In the genomic region with DNA sequence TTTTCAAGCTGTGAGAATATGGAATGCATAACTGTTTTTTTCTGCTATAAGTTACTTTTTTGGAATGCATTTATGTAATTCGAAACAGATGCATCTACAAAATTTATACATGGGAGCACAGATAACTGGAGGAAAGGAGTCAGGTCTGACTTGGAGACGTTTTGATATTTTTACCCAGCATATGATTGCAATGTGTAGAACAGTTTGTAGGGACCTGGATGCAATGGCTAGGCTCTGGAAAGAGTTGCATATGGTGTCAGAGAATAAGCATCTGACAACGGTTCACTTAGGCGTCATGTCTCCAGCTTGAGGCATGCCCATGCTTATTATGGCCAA, we compare ENCODE assay signal across 23 mouse cellular contexts.
DNase-seq lines count a peak whose midpoint lies in the region; ATAC-seq and TF ChIP-seq lines count a peak whose summit lies in the region.
"Had no signal": no experiment of that assay in that cellular context is flagged by ENCODE, and none has a peak within 500 bp of the region (broad histone marks: within the 10 kb centered on the region; RNA-seq: fewer than 3 reads in every experiment).

No protein-coding gene starts in this region.

- no peak for TF ChIP-seq CTCF in layer of hippocampus, adult 2 months (conservative IDR thresholded peaks at IDR 0.05)
- no peak for TF ChIP-seq CTCF in cortical plate, adult 2 months (IDR thresholded peaks at IDR 0.05; ENCODE audit: extremely low read depth, insufficient read depth, low read length)

- H3K4me3 ChIP-seq in forebrain, embryonic 16.5 days (replicated peaks; ENCODE audit: low read length) = no peak overlapping the region
- no peak overlapping the region for H3K4me3 ChIP-seq in forebrain, embryonic 11.5 days (ENCODE audit: low read depth, low read length)
- H3K4me3 ChIP-seq in layer of hippocampus, adult 2 months = no peak overlapping the region
- no peak overlapping the region for H3K4me3 ChIP-seq in cortical plate, adult 2 months (ENCODE audit: insufficient read depth, low read length)
- no peak overlapping the region for H3K4me3 ChIP-seq in embryonic facial prominence, embryonic 14.5 days (ENCODE audit: low read depth, low read length)
- H3K4me3 ChIP-seq: embryonic facial prominence, embryonic 12.5 days; gastrocnemius, adult 2 months; hindbrain, embryonic 12.5 days; hindbrain, embryonic 15.5 days had no signal

- DNase-seq in forebrain, embryonic 11.5 days (ENCODE audit: low spot score) = no peak
- no peak for DNase-seq in layer of hippocampus, adult 2 months (ENCODE audit: low spot score in 2 of 2)
- no peak for DNase-seq in layer of hippocampus, postnatal 36 days
- DNase-seq in embryonic facial prominence, embryonic 14.5 days (ENCODE audit: low spot score) = peak; percentile 68
- DNase-seq in right cerebral cortex, postnatal 14 days = no peak
- DNase-seq in cerebellum, adult 9-10 months = no peak
- DNase-seq: adrenal gland, adult 2 months; adrenal gland, postnatal 14 days; cerebellum, adult 11 months; cerebellum, adult 2 months; cerebellum, postnatal 10 days; cerebellum, postnatal 36 days; gastrocnemius, adult 2 months; gastrocnemius, postnatal 14 days; heart, adult 11 months had no signal

- no peaks in the 10 kb centered on the region for H3K36me3 ChIP-seq in forebrain, embryonic 16.5 days (ENCODE audit: control insufficient read depth, insufficient read depth)
- no peaks in the 10 kb centered on the region for H3K36me3 ChIP-seq in forebrain, embryonic 11.5 days (ENCODE audit: control insufficient read depth, insufficient read depth, low read length)
- H3K36me3 ChIP-seq in embryonic facial prominence, embryonic 14.5 days (ENCODE audit: control insufficient read depth, insufficient read depth, low read length) = no peaks in the 10 kb centered on the region
- H3K36me3 ChIP-seq: embryonic facial prominence, embryonic 12.5 days; hindbrain, embryonic 12.5 days; hindbrain, embryonic 15.5 days had no signal

- no peaks in the 10 kb centered on the region for H3K27me3 ChIP-seq in forebrain, embryonic 16.5 days (replicated peaks; ENCODE audit: control insufficient read depth, insufficient read depth, low read length)
- H3K27me3 ChIP-seq in forebrain, embryonic 11.5 days (ENCODE audit: control insufficient read depth, insufficient read depth, low read length) = no peaks in the 10 kb centered on the region
- no peaks in the 10 kb centered on the region for H3K27me3 ChIP-seq in embryonic facial prominence, embryonic 14.5 days (replicated peaks; ENCODE audit: control insufficient read depth, insufficient read depth, low read length)
- H3K27me3 ChIP-seq: embryonic facial prominence, embryonic 12.5 days; hindbrain, embryonic 12.5 days; hindbrain, embryonic 15.5 days had no signal

- no peaks in the 10 kb centered on the region for H3K9me3 ChIP-seq in forebrain, embryonic 16.5 days (ENCODE audit: control insufficient read depth, low read length)
- H3K9me3 ChIP-seq in forebrain, embryonic 11.5 days (ENCODE audit: control insufficient read depth, low read length) = no peaks in the 10 kb centered on the region
- H3K9me3 ChIP-seq in embryonic facial prominence, embryonic 14.5 days (ENCODE audit: control insufficient read depth, low read length) = no peaks in the 10 kb centered on the region
- H3K9me3 ChIP-seq: embryonic facial prominence, embryonic 12.5 days; hindbrain, embryonic 12.5 days; hindbrain, embryonic 15.5 days had no signal

- no peak overlapping the region for H3K4me2 ChIP-seq in forebrain, embryonic 16.5 days (ENCODE audit: low read length)
- no peak overlapping the region for H3K4me2 ChIP-seq in forebrain, embryonic 11.5 days (ENCODE audit: low read depth, low read length, severe bottlenecking)
- no peak overlapping the region for H3K4me2 ChIP-seq in embryonic facial prominence, embryonic 14.5 days (ENCODE audit: low read depth, low read length)
- H3K4me2 ChIP-seq: embryonic facial prominence, embryonic 12.5 days; heart, embryonic 11.5 days; hindbrain, embryonic 12.5 days; hindbrain, embryonic 15.5 days had no signal

- WGBS in forebrain, embryonic 16.5 days = 65% methylated on average over 4 of the region's 4 CpGs
- 91% methylated on average over 4 of the region's 4 CpGs for whole genome bisulfite sequencing in forebrain, embryonic 11.5 days
- 46% methylated on average over 4 of the region's 4 CpGs for WGBS in embryonic facial prominence, embryonic 14.5 days

- TF ChIP-seq POLR2A in cortical plate, adult 2 months (IDR thresholded peaks at IDR 0.05; ENCODE audit: extremely low read depth, insufficient read depth, low read length) = no peak

- peak; percentile 56 for ATAC-seq in forebrain, embryonic 16.5 days
- no peak for ATAC-seq in forebrain, embryonic 11.5 days (replicated peaks; ENCODE audit: low FRiP score)
- ATAC-seq in embryonic facial prominence, embryonic 14.5 days (ENCODE audit: low read depth) = peak; percentile 50; the same call in 1 of the 2 replicates
- ATAC-seq: CD4-positive, CD25-positive, alpha-beta regulatory T cell, adult 4 months; intestine, postnatal 0 days had no signal

- H3K27ac ChIP-seq in forebrain, embryonic 16.5 days (ENCODE audit: low read length) = peak overlapping the region; percentile 58; the same call in 1 of the 2 replicates
- H3K27ac ChIP-seq in forebrain, embryonic 11.5 days (ENCODE audit: low read depth, low read length) = no peak overlapping the region
- H3K27ac ChIP-seq in layer of hippocampus, adult 2 months = peak overlapping the region; percentile 74; the same call in 1 of the 2 replicates
- 0 out of 2 replicates have a peak overlapping the region, but pooled peaks have one; percentile 75 for H3K27ac ChIP-seq in cortical plate, adult 2 months (ENCODE audit: insufficient read depth, low read length)
- H3K27ac ChIP-seq in embryonic facial prominence, embryonic 14.5 days (replicated peaks; ENCODE audit: low read depth, low read length) = peak overlapping the region; percentile 2; the same call in 1 of the 2 replicates
- H3K27ac ChIP-seq: gastrocnemius, adult 2 months; hindbrain, embryonic 12.5 days; hindbrain, embryonic 15.5 days had no signal

- peaks cover 5% of the 10 kb centered on the region; the same call in 1 of the 2 replicates for H3K4me1 ChIP-seq in forebrain, embryonic 16.5 days (replicated peaks; ENCODE audit: control insufficient read depth, insufficient read depth, low read length)
- H3K4me1 ChIP-seq in forebrain, embryonic 11.5 days (replicated peaks; ENCODE audit: control insufficient read depth, insufficient read depth, low read length) = no peaks in the 10 kb centered on the region
- H3K4me1 ChIP-seq in cortical plate, adult 2 months (ENCODE audit: control insufficient read depth, insufficient read depth, low read length) = peaks cover 4% of the 10 kb centered on the region; the same call in 1 of the 2 replicates
- peaks cover 15% of the 10 kb centered on the region for H3K4me1 ChIP-seq in embryonic facial prominence, embryonic 14.5 days (ENCODE audit: control insufficient read depth, insufficient read depth, low read length)
- H3K4me1 ChIP-seq: hindbrain, embryonic 12.5 days; hindbrain, embryonic 15.5 days had no signal

- H3K9ac ChIP-seq in forebrain, embryonic 16.5 days (replicated peaks; ENCODE audit: low read depth, low read length) = no peak overlapping the region
- H3K9ac ChIP-seq in forebrain, embryonic 11.5 days (ENCODE audit: low read length) = no peak overlapping the region
- H3K9ac ChIP-seq in embryonic facial prominence, embryonic 14.5 days (ENCODE audit: low read depth, low read length) = no peak overlapping the region
- H3K9ac ChIP-seq: embryonic facial prominence, embryonic 12.5 days; hindbrain, embryonic 12.5 days; hindbrain, embryonic 15.5 days had no signal
